Mouse (Mus musculus) small intestine, adult 2 months (tissue): Measurements from ENCODE around the gene Tbck. TPM values are rescaled to one million over a fixed set of nuclear protein-coding genes. Genes with fewer than 3 reads are reported as not detected.

Experiments used
- H3K27ac ChIP-seq: fragments of 200-500 bp; 2 replicates; pipeline ENCODE4 v1.5.1; 2012; ENCODE audit warnings: low read depth, low read length, control low read depth, inconsistent platforms; ENCODE audit not compliant: insufficient read depth
- H3K27me3 ChIP-seq: fragments of 200-500 bp; 2 replicates; pipeline ENCODE4 v1.6.1; 2012; ENCODE audit warnings: mild to moderate bottlenecking, moderate library complexity, low read length, inconsistent platforms; ENCODE audit not compliant: control insufficient read depth, insufficient read depth
- H3K36me3 ChIP-seq: fragments of 200-500 bp; 2 replicates; pipeline ENCODE4 v1.6.1; 2012; ENCODE audit warnings: mild to moderate bottlenecking, low read length, control low read depth, inconsistent platforms; ENCODE audit not compliant: control insufficient read depth, insufficient read depth
- H3K4me1 ChIP-seq: fragments of 200-500 bp; 2 replicates; pipeline ENCODE4 v1.6.1; 2012; ENCODE audit warnings: low read length, inconsistent platforms, mixed read lengths; ENCODE audit not compliant: control insufficient read depth, insufficient read depth, insufficient read length
- H3K4me3 ChIP-seq: fragments of 200-500 bp; 2 replicates; pipeline ENCODE4 v1.5.1; 2012; ENCODE audit warnings: low read depth, mild to moderate bottlenecking, control low read depth, inconsistent platforms, low read length, moderate library complexity
- CTCF ChIP-seq: fragments of 200-500 bp; IDR thresholded peaks from 2 replicates; pipeline ENCODE4 v1.5.1; 2012; ENCODE audit warnings: low read depth, mild to moderate bottlenecking, control low read depth, inconsistent platforms, low read length, moderate library complexity, mixed read lengths; ENCODE audit not compliant: insufficient replicate concordance, insufficient read length; ENCODE audit errors: extremely low read depth
- POLR2A ChIP-seq: fragments of 200-500 bp; IDR thresholded peaks from 2 replicates; pipeline ENCODE4 v1.6.1; 2012; ENCODE audit warnings: low read depth, mild to moderate bottlenecking, control low read depth, inconsistent platforms, low read length, moderate library complexity
- WGBS: fragments of 180-500 bp; shearing (Covaris S2); methylation state at CpG from one replicate; pipeline ENCODE4 v1.1.7; 2018; 5-methylcytosine and 5-hydroxymethylcytosine counted together
- polyA plus RNA-seq: library from polyadenylated mRNA; depleted of rRNA; stranded (reverse); fragments of >200 nt; gene quantifications from 2 replicates; pipeline ENCODE4 v1.2.3, GENCODE M21; 2012

The Tbck gene
- polyA plus RNA-seq, 1 experiment: 2.7 TPM

DNA sequence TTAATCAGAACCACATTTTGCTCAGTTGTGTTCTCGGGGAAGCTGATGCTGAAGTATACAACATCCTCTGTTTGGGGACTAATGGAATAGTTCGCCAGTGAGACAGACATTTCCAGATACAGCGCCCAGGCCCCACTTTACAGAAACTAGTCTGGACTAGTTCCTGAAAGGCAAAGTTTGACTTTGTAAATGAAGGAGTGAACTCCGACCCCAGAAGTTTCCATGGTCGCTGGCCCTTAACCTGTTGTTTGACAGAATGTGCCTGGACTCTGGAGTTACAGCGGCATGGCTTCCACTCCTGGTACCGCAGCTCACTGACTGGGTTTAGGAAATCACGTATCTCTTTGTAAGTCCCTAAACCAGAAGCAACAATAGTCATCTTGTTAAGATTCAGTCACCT is 176.9 kb downstream of the Tbck start:
- no peaks in the 10 kb centered on the region for H3K27me3 ChIP-seq
- H3K27ac ChIP-seq: no peak overlapping the region
- no peak for TF ChIP-seq POLR2A
- TF ChIP-seq CTCF: no peak
- no peaks in the 10 kb centered on the region for H3K4me1 ChIP-seq
- no peaks in the 10 kb centered on the region for H3K36me3 ChIP-seq
- H3K4me3 ChIP-seq: no peak overlapping the region
- 72% methylated on average over 8 of the region's 8 CpGs for WGBS

- no peak overlapping the region for H3K27ac ChIP-seq
- no peak overlapping the region for H3K4me3 ChIP-seq
- H3K36me3 ChIP-seq: no peaks in the 10 kb centered on the region
- TF ChIP-seq POLR2A (no peak), CTCF (no peak)
- no peaks in the 10 kb centered on the region for H3K27me3 ChIP-seq
- WGBS: 60% methylated on average over 13 of the region's 13 CpGs
- no peaks in the 10 kb centered on the region for H3K4me1 ChIP-seq
Observed at GRCm38 (mm10) chr3:132863843-132864242, 179.9 kb downstream of the Tbck start.

- Histone ChIP-seq H3K27me3 (no peaks in the 10 kb centered on the region), H3K36me3 (no peaks in the 10 kb centered on the region), H3K4me3 (no peak overlapping the region), H3K27ac (no peak overlapping the region), H3K4me1 (no peaks in the 10 kb centered on the region)
- WGBS: 57% methylated on average over 14 of the region's 14 CpGs
- no peak for TF ChIP-seq CTCF
- no peak for TF ChIP-seq POLR2A
Observed at GRCm38 (mm10) chr3:132864329-132864919, 180.5 kb downstream of the Tbck start.

DNA sequence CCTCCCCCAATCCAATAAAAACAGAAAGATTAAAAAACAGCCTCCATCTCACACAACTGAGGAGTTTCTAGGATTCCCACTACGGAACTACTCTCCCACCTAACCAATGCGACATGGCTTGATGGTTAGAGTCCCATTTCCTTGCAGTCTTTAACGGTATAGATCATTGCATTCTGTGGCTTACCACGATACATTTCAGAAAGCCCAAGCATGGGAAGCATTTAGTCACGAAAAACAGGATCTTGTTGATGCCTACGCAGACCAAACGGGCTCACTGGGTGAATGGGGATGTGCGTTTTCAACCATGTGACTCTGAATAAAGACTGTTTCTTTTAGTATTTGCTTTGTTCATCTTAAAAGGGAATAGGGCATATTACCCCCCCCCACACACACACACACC is 181.0 kb downstream of the Tbck start:
- Histone ChIP-seq H3K4me1 (no peaks in the 10 kb centered on the region), H3K27me3 (no peaks in the 10 kb centered on the region), H3K27ac (no peak overlapping the region), H3K4me3 (no peak overlapping the region), H3K36me3 (no peaks in the 10 kb centered on the region)
- WGBS: 86% methylated on average over 8 of the region's 8 CpGs
- TF ChIP-seq POLR2A (no peak), CTCF (no peak)

DNA sequence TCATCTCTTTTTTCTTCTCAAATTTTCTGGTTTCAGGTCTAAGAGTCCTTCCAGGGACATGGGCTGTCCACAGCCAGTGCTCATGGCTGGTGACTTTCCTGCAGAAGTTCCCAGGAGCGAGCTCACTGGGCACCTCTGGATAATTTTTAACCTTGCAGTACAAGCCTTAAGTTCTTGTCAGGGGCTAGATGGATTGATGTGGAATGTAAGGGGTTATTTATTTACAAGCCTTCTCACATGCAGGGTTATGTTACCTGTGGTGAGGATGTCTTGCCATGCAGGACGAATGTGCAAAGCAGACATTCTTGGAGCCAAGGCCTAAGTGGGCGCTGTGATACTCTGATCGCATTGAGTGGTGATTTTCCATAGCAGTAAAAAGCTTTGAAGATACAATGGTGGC is 181.7 kb downstream of the Tbck start:
- WGBS: 71% methylated on average over 4 of the region's 4 CpGs
- Histone ChIP-seq H3K4me1 (no peaks in the 10 kb centered on the region), H3K27me3 (no peaks in the 10 kb centered on the region), H3K36me3 (no peaks in the 10 kb centered on the region), H3K27ac (no peak overlapping the region), H3K4me3 (no peak overlapping the region)
- TF ChIP-seq CTCF (no peak), POLR2A (no peak)

- H3K27me3 ChIP-seq: no peaks in the 10 kb centered on the region
- TF ChIP-seq POLR2A (no peak), CTCF (no peak)
- H3K27ac ChIP-seq: no peak overlapping the region
- WGBS: 78% methylated on average over 3 of the region's 3 CpGs
- H3K4me1 ChIP-seq: no peaks in the 10 kb centered on the region
- no peak overlapping the region for H3K4me3 ChIP-seq
- H3K36me3 ChIP-seq: no peaks in the 10 kb centered on the region
Observed at GRCm38 (mm10) chr3:132866984-132867383, 183.0 kb downstream of the Tbck start.

GRCm38 (mm10) chr3:132868838-132869237 is 184.9 kb downstream of the Tbck start:
- TF ChIP-seq CTCF: no peak
- TF ChIP-seq POLR2A: no peak
- Histone ChIP-seq H3K36me3 (no peaks in the 10 kb centered on the region), H3K27ac (no peak overlapping the region), H3K4me1 (no peaks in the 10 kb centered on the region), H3K4me3 (no peak overlapping the region), H3K27me3 (no peaks in the 10 kb centered on the region)
- WGBS: 56% methylated on average over 2 of the region's 2 CpGs

DNA sequence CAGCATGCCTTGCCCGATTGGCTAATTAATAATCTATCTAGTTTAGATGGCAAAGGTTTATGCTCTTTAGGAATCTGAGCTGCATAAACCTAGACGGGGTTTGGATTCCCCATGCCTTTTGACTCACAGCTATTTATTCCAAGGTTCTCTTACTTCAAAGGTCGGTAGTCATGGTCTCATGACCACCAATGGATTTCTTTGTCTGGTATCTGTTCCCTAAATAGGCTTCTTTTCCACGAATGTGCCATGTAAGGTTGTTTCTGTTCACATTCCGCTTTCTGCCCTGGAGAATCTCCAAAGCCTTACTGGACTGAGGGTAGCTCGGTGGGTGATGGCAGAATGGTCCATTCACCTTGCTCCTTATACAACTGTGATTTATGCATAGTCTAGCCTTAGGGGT is 186.1 kb downstream of the Tbck start:
- TF ChIP-seq CTCF: no peak
- H3K4me1 ChIP-seq: no peaks in the 10 kb centered on the region
- no peak overlapping the region for H3K27ac ChIP-seq
- 81% methylated on average over 6 of the region's 6 CpGs for WGBS
- no peaks in the 10 kb centered on the region for H3K27me3 ChIP-seq
- no peak overlapping the region for H3K4me3 ChIP-seq
- no peaks in the 10 kb centered on the region for H3K36me3 ChIP-seq
